Mouse (Mus musculus): ENCODE results near the gene A130010J15Rik.

Gene A130010J15Rik

DNA sequence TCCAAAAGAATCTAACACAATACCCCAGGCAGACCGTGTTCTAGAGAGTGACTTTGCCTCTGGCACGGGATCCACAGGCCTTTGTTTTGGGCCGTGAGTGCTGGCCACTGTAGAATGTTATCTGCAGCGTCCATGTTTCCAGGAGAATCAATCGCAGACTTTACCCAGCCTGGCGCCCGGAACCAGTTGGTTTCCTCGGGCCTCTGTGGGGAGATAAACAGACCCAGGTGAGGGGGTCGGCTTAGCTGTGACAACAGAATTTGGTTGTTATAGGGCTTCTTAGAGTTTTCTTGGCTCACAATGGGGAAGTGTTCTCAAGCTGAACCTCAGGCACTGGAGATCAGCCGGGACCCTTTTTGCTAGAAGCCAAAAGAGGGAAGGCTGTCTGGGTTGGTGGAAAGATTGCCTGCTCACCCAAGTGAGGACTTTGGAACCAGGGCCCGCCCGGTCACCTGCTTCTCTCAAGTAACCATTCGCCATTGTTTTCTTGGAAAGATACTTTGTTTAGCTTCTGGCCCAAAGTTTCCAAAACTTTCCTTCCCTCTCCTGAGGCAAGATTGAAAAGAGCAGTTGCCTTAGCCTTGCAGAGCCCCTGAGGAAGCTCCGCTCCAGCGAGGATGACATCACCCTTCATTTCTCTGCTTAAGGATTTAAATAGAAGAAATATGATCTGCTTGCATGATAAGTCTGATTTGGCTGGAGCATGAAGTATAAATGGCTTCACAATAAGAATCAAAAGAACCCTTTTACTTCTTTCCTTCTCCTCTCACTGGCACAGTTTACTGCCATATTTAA lies 11.3 kb upstream of the A130010J15Rik start:
- no peak for DNase-seq (ENCODE audit: low read depth)

DNA sequence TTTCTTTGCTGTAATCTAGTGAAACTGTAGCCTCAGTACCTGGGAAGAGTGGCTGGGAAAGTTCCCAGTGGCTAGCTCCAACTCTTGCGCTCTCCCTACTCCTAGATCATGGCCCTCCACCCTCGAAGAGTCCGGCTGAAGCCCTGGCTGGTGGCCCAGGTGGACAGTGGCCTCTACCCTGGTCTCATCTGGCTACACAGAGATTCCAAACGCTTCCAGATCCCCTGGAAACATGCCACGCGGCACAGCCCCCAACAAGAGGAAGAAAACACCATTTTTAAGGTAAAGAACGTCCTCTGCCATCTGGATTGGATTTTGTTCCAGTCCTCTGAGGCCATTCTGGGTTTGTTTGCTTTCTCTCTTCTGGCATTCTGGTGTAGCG lies 10.7 kb upstream of the A130010J15Rik start:
- no peak for DNase-seq (ENCODE audit: low read depth)

DNA sequence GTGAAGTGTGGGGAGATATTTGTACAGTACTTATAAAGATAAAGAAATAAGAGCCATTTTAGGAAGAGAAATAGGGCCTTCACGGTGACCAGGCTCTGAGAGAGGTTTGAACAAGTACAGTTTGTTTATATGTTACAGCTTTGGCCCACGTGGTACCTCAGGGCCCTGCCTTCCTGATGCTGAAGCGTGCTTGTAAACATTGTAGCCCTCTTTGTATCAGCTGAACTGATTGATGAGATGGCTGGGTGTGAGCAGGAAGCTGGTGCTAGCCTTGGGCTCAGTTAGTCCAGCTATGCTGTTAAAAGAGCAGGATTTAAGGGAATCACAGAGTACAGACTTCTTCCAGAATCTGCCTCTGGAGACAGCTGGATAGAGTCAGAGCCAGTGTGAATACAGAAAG lies 8.7 kb upstream of the A130010J15Rik start:
- no peak for DNase-seq (ENCODE audit: low read depth)

DNA sequence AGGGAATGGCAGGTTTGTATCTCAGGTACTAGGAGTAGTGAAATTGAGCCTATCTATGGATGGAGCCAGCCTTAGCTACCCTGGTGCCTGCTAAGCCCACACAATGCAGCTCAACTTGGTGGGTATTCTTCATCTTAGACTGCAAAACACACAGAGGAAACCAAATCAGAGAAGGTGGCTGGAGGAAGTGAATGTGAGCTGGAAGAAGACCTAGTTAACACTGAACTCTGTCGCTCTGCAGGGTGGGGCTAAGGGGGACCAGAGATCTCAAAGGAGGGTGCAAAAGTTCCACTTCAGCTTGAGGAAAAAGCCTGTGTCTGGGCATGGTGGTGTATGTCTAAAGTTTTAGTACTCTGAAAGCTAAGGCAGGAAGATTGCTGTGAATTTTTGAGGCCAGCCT lies 8.2 kb upstream of the A130010J15Rik start:
- no peak for DNase-seq (ENCODE audit: low read depth)

DNA sequence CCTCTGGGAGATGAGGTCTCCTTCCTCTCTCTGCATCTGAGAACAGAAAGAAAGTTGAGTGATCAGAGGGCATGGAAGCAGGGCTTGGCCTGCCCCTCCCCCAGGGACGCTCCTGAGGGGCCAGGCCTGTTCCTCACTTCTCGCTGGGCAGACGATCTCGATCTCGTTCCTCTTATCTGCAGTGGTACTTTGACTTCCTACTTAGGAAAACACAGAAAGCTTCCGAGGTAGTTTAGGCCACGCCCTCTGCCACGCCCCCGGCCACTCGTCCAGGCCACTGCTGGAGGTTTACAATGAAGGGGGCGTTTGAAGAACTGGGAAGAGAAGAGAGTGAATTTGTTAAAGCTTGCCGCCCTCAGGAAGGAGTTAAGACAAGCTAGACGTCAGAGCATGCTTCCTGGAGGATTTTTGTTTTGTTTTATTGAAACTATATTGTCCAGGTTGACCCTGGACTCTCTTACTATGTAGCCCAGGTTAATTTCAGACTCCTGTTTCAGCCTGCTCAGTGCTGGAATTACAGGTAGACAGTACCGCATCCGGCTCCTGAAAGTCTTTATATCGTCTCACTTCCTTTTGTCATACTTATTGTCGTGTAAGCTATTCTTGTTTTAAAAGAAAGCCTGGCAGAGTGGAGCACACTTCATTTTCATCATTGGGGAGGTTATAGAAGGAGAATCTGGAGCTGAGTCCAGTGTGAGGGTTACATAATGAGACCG lies 7.4 kb upstream of the A130010J15Rik start:
- DNase-seq (ENCODE audit: low read depth) = peak; percentile 79

DNA sequence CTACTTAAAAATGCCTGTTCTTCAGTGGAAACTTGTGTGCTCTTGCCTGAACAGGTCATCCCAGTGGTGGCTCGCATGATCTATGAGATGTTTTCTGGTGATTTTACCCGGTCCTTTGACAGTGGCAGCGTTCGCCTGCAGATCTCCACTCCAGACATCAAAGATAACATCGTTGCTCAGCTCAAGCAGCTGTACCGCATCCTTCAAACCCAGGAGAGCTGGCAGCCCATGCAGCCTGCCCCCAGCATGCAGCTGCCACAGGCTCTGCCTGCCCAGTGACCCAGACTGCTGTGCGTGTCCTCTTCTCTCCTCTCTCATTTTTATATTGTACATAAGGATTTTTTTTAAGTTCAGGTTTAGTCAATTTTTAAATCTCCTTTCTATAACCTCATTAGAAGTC lies 1.4 kb downstream of the A130010J15Rik start:
- DNase-seq (ENCODE audit: low read depth) = peak; percentile 8

DNA sequence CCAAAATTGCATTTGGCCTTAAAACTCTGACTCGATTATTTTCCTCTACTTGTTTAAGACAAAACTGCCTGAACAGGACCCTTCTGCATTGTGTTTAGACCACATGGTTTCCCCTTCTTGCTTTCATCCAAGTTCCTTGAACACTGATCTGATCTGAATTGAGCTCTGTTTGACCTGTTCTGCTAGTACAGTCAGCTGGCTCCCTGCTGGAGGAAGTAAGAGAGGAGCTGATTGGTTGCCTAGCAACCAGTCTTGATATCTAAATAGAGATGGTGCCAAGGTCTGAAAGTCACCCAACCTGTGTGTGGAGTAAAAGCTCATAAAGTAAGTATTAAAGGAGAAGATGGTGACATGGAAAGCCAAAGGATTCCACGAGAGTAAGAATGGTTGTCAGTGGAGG lies 2.0 kb downstream of the A130010J15Rik start:
- DNase-seq (ENCODE audit: low read depth) = peak; percentile 68

DNA sequence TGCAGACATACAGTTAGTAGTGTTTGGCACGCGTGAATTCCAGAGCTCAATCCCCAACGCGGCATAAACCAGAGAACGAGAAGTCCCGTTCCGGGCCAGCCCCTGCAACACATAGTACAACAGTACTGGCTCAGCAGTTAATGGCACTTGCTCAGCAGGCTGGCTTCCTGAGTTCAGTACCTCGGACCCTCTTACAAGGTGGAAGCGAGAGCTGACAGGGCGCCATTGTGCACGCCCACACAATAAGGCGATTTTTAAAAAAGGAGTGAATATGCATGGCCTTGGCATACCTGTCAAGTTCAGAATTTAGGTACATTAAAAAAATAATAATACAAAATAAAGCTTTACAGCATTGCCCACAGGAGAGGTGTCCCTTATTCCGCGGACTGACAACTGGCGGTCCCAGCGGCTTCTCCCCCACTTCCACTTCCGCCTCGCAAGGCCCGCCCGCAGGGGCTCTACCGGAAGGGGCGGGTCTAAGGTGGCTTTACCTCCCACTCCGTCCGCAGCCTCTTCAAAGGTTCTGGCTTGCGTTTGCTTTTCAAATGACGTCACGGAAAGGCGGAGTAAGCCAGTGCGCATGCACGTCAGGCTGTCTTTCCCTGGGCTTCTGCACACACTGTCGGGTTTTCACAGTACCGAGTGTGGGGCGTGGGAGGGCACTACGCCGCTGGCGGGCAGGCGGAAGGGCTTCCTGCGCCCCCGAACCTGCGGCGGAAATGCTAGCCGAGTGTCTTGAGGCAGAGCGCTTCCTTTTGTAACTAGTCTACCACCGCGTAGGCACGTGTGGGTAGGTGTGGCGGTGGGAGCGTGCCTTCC lies 5.4 kb downstream of the A130010J15Rik start:
- peak; percentile 100 for DNase-seq (ENCODE audit: low read depth)

DNA sequence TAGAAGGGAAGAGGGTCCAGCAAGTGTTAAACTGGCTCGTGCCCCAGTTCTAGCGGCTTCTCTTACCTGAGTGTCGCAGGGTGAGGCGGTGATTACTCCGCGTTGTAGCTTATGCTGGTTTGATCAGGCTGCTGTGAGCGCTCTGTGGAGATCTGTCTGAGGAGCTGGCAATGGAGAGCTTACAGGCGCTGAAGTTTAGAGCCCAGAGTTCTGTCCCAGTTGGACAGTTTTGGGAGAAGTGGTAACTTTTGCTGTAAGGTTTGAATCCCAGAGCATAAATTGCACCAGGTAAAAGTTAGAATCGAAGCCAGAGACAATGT lies 5.9 kb downstream of the A130010J15Rik start:
- no peak for DNase-seq (ENCODE audit: low read depth)

DNA sequence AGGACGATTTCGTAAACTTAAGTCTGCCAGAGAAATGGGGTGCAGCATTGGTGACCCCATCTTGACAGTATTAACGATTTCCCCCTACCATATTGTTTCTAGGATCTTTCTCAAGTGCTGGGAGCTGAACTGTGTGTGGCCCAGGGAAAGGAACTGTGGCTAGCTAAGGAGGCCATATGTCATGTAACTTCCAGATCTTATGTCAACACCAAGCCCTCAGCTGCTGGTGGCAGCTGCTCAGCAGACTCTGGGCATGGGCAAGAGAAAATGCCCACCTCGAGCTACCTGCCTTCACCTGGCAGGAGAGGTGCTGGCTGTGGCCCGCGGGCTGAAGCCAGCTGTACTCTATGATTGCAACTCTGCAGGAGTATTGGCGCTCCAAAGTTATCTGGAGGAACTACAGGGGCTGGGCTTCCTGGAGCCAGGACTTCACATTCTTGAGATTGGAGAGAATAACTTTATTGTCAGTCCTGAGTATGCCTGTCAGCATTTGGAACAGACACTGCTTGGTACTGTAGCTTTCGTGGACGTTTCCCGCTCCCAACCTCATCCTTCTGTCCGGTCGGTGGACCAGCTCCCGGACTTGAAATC lies 6.4 kb downstream of the A130010J15Rik start:
- no peak for DNase-seq (ENCODE audit: low read depth)

DNA sequence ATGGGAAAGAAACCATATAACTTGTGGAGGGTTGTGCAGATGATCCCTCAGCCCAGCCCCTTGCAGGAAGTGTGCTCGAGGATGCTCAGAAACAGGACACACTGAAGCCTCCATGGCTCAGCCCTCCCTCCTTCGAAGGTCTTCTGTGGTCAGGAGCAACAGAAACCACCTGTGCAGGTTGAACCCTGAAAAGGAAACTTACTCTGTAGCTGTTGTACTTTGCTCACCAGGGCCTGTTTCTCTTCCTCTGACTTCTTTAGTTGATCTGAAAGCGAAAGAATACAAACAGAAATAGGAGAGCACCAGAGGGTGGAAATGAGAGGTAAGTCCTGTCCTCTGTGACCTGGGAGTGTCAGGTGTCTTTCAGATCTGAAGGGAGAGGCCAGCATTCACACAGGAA lies 13.3 kb downstream of the A130010J15Rik start:
- DNase-seq (ENCODE audit: low read depth) = peak; percentile 77

DNA sequence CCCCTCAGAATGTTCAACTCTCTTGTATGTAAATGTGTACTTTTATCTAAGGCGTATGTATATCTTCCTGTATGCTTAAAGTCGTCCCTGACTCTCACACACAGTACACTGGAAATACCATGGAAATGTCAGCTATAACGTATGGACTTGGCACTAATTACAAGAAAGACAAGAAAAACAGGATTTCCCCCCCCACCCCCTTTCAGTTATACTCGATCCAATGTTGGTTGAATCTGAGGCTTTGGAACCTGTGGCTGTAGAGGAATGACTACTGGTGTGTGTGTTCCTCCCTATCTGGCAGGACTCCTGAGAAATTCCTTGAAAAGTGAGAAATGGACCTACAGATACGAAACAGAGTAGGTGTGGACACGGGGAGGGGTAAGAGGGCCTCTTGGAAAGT lies 20.4 kb downstream of the A130010J15Rik start:
- no peak for DNase-seq (ENCODE audit: low read depth)

DNA sequence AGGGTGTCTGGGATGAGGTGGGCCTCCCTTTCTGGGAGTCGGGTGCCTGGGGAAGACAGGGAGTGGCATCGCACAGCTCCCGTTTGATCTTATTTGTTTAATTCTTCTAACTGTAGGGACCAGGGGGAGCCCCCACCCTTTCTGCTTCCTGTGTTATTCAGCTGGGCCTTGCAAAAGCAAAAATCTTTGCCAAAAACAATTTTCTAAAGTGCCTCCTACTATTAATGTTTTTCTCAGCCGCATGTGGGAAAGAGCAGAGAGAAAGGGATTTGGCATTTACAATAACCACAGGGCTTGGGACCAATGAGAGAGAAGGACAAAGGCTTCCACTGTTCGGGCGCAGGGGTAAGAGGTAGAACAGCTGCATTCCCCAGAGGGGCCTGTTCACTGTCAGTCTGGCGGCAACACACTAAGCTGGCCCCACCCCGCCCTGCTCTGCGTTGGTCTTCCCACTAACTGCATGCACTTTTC lies 21.3 kb downstream of the A130010J15Rik start:
- peak; percentile 76 for DNase-seq (ENCODE audit: low read depth)

DNA sequence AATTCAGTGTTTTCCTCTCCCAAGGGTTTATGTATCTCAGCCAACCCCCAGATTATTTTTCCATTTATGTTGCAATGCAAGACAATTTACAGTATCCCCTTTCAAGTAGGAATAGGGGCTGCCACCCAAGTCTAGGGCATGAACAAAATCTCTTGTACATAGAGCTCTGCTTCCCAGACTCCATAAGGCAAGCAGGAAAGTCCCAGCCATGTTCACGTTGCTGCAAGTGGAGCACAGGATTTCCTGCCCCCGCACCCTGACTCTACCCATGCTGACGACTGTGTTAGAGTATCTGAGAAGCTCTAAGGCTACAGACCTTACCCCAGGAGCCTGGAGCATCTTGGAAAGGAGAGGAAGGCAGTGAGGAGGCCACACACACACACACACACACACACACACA lies 21.9 kb downstream of the A130010J15Rik start:
- DNase-seq (ENCODE audit: low read depth) = peak; percentile 55

DNA sequence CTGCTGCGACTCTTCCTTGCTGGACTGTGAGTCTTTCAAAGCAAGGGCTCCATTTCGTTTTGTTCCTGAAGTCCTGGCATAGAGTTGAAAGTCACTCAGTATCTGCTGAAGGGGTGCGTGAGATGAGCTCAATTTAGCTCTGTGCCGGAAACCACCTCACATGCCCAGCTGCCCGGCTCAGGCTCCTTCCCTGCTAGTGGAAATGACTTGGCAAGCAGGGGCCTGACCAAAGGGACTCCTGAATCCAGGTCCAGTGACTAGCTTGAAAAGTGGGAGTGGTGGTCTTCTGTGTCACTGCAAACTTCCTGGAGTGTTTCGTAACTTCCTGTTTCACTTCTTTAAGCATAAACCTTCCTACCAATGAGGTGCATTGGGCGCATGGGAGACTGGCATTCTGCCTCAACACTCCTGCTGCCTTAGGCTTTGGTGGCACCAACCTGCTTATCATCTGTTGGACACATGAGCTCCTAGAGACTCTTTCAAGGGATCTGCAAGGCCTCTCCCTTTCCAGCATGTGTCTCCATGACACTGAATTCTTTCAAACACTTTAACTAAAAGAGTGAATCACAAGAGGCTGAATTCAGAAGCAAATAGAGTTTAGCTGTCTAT lies 23.9 kb downstream of the A130010J15Rik start:
- DNase-seq (ENCODE audit: low read depth) = peak; percentile 53

DNA sequence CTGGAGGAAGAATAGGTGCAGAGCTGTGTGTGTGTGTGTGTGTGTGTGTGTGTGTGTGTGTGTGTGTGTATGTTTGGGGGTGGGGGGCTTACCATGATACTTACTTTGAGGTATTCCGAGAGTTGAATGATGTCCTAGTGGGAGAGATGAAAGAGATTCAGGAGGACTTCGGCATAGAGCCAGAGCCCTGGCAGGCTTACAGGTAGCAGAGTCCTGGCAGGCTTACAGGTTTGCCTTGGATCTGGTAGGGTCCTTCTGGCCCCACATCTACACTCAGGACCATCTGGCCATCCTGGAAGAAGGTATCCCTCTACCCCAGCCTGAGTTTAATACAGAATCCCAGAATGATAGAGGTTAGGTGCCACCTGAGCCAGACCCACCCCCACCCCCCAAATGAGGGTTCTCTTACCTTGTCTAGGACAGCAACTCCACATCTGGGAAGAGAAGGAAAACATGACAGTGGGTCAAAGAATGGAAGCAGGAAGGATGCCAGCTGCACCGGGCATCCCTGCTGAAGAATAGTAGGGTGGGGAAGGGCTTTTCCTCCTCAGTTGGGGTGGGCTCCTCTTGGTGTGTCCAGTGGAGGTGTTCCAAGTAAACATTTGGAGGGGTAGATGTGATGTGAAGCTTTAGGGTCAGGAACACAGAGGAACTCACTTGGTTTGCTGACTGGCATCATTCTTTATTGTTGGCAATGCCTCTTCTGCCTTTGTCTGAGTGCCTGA lies 26.7 kb downstream of the A130010J15Rik start:
- no peak for DNase-seq (ENCODE audit: low read depth)

DNA sequence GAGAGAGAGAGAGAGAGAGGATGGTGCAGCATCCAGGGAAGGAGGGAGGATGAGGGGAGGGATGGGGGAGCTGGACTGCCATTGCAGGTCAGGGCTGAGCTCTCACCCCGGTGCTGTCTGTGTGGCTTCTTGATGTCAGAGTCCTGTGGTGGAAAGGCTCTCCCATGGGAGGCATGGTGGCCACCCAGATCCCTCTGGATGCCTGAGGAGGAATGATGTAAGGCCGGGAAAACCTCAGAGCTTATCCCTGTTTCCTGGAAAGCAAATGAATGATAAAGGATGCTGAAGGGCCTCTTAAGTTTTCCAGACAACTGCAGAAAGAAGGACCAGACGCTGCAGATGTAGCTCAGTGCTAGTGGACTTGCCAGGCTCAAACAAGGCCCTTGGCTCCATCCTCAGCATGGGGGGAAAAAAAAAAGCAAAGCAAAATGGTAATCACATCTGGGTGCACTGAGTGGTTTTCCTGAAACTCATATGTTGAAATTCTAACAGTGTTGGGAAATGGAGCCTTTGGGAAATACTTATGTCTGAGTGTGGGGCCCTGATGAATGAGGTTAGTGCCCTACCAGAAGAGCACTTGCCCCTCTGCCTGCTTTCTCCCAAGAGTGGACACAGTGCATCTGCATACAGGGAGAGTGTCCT lies 27.4 kb downstream of the A130010J15Rik start:
- DNase-seq (ENCODE audit: low read depth) = no peak

DNA sequence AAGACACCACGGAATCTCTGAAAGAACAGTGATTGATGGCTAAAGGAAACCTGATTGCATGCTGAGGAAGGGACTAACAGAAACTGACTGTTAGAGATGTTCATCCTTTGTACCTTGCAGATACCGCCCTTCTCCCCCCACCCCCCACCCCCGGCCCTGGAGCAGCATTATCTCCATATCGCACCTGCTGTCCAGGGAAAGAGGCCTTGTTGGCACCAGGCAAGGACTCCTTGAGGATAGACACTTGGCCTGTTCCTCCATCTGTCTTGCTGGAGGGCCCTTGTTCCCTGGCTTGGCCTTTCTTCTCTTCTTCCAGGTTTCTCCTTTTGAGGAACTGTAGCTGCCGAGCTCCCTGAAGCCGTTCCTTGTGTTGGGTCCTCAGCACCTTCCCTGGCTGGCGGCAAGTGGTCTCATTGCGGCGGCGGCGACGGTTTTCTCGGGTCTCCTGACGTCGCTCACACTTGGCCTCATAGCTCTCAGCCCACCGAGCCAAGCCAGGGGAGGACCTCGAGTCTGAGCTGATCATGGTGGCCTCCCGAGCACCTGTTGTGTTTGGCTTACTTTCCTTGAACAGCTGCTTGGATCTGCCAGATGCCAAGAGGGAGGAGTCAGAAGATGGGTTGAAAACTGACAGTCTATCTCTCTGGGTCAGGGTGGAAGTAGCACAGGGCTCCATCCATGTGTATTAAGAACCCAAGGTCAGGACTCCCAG lies 29.8 kb downstream of the A130010J15Rik start:
- no peak for DNase-seq (ENCODE audit: low read depth)

DNA sequence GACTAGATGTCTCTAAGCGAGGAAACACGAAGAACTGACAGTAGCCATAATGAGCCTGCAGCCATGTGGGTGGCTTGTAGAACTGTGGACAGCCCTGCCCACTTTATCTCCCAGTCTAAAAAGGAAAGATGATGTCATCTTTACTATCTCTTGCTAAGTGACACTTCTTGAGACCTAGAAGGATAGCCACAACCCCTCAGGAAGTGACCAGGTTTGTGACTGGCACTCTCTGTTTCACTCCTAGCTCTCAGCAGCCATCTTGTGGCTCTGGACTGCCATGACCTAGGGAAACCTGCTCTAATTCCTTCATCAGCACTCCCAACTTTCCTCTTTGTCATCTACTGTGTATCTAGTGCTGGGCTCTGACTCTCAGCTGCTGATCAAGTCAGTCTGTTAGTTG lies 30.5 kb downstream of the A130010J15Rik start:
- peak; percentile 70 for DNase-seq (ENCODE audit: low read depth)

All from induced T-regulatory cell, adult 2 months (primary cell).